In genomic region chr3:67572918-67573317, GRCm38 (mm10) we compare ENCODE assay signal across 9 mouse cellular contexts. TPM values are rescaled to one million over a fixed set of nuclear protein-coding genes. Genes with fewer than 3 reads are reported as not detected.
DNase-seq lines count a peak whose midpoint lies in the region; ATAC-seq and TF ChIP-seq lines count a peak whose summit lies in the region.
"Had no signal": no experiment of that assay in that cellular context is flagged by ENCODE, and none has a peak within 500 bp of the region (broad histone marks: within the 10 kb centered on the region; RNA-seq: fewer than 3 reads in every experiment).

No protein-coding gene starts in this region.

- H3K9me3 ChIP-seq in hindbrain, embryonic 10.5 days = no peaks in the 10 kb centered on the region
- H3K9me3 ChIP-seq: limb, embryonic 15.5 days had no signal

- DNase-seq in heart, adult 11 months = peak; percentile 88
- DNase-seq in heart, adult 8-10 months (ENCODE audit: low spot score) = no peak
- DNase-seq in cerebellum, postnatal 36 days = peak; percentile 7 to 19
- DNase-seq in hindbrain, embryonic 10.5 days (ENCODE audit: low spot score) = peak; percentile 18
- DNase-seq in liver, adult 2 months (ENCODE audit: extremely low read depth, low read depth, low spot score) = peak; percentile 39
- peak; percentile 27 for DNase-seq in neural tube, embryonic 10.5 days (ENCODE audit: extremely low spot score, low spot score)
- DNase-seq in urinary bladder, postnatal 36 days (ENCODE audit: low spot score in 2 of 2) = no peak

- ATAC-seq in CD4-positive, CD25-positive, alpha-beta regulatory T cell, adult 4 months = peak; percentile 72

- no peak overlapping the region for H3K4me3 ChIP-seq in hindbrain, embryonic 10.5 days
- H3K4me3 ChIP-seq in liver, adult 2 months (ENCODE audit: insufficient read depth, low read depth, low read length) = no peak overlapping the region
- H3K4me3 ChIP-seq: limb, embryonic 15.5 days had no signal

- H3K79me2 ChIP-seq in liver, adult 2 months (ENCODE audit: control insufficient read depth, insufficient read depth, low read length) = no peaks in the 10 kb centered on the region

- no peak for TF ChIP-seq POLR2A in liver, adult 2 months (IDR thresholded peaks at IDR 0.05; ENCODE audit: extremely low read depth, insufficient read depth, low read length)

- no peaks in the 10 kb centered on the region for H3K36me3 ChIP-seq in hindbrain, embryonic 10.5 days
- H3K36me3 ChIP-seq in liver, adult 2 months (ENCODE audit: control insufficient read depth, insufficient read depth, low read length) = no peaks in the 10 kb centered on the region
- H3K36me3 ChIP-seq: limb, embryonic 15.5 days had no signal

- WGBS in hindbrain, embryonic 10.5 days = 61% methylated on average over 4 of the region's 4 CpGs
- WGBS in liver, adult 2 months = 65% methylated on average over 4 of the region's 4 CpGs

- H3K9ac ChIP-seq in liver, adult 2 months (ENCODE audit: low read depth, low read length) = no peak overlapping the region
- H3K9ac ChIP-seq: limb, embryonic 15.5 days had no signal

- no peaks in the 10 kb centered on the region for H3K4me1 ChIP-seq in hindbrain, embryonic 10.5 days (replicated peaks)
- no peaks in the 10 kb centered on the region for H3K4me1 ChIP-seq in liver, adult 2 months (ENCODE audit: control insufficient read depth, insufficient read depth, low read length)

- H3K27me3 ChIP-seq in hindbrain, embryonic 10.5 days (ENCODE audit: insufficient read depth, poor library complexity, severe bottlenecking) = peaks cover 14% of the 10 kb centered on the region; the same call in 1 of the 2 replicates
- no peaks in the 10 kb centered on the region; the same call in 1 of the 2 replicates for H3K27me3 ChIP-seq in liver, adult 2 months (ENCODE audit: control insufficient read depth, insufficient read depth, low read length)

- peak; percentile 71 for TF ChIP-seq CTCF in liver, adult 2 months (IDR thresholded peaks at IDR 0.05; ENCODE audit: low read depth, low read length)

- no peak overlapping the region for H3K27ac ChIP-seq in hindbrain, embryonic 10.5 days
- H3K27ac ChIP-seq in liver, adult 2 months (replicated peaks; ENCODE audit: insufficient read depth, low read depth, low read length) = no peak overlapping the region
- H3K27ac ChIP-seq: limb, embryonic 15.5 days had no signal

RNA-seq across cellular contexts. Expression of gene Mfsd1, which starts 9.6 kb away (rescaled TPM):
- 10 to 100 TPM; 21.8 to 30.5 (median 26.6) TPM for total RNA-seq in heart, adult 8-10 months (2022)
- polyA plus RNA-seq in CD4-positive, CD25-positive, alpha-beta regulatory T cell, adult 4 months (2017; shearing (Covaris generic)) = 10 to 100 TPM; 30.6 to 33.4 TPM
- polyA plus RNA-seq in hindbrain, embryonic 10.5 days (2016; fragmentation: Nextera tagmentation; extraction: Ambion mirVana) = 54.4 and 62.7 TPM in 2 replicates
- total RNA-seq in liver, adult 2 months (2014; rRNA removed) = 86.1 and 99.3 TPM in 2 replicates
- polyA plus RNA-seq in liver, adult 2 months (2012; rRNA removed) = 60.3 and 66.1 TPM in 2 replicates

RNA-seq across cellular contexts. Expression of gene Rarres1, which starts 57.6 kb away (rescaled TPM):
- 1 to 10 TPM in 2 of 4 experiments, under 1 TPM in 2; 0.46 to 1.4 (median 0.90) TPM for total RNA-seq in heart, adult 8-10 months (2022)
- polyA plus RNA-seq in CD4-positive, CD25-positive, alpha-beta regulatory T cell, adult 4 months (2017; shearing (Covaris generic)) = not detected
- 1.5 and 2.9 TPM in 2 replicates for polyA plus RNA-seq in hindbrain, embryonic 10.5 days (2016; fragmentation: Nextera tagmentation; extraction: Ambion mirVana)
- 22.8 and 62.7 TPM in 2 replicates for total RNA-seq in liver, adult 2 months (2014; rRNA removed)
- polyA plus RNA-seq in liver, adult 2 months (2012; rRNA removed) = 31.1 and 47.9 TPM in 2 replicates

Comparison
In these comparisons a context has a peak if more than half of its experiments do, and no peak if none do; other contexts are left out.
1. DNase-seq: peak in heart, adult 11 months (single experiment), cerebellum, postnatal 36 days (2 of 2), hindbrain, embryonic 10.5 days (single experiment), liver, adult 2 months (single experiment) and neural tube, embryonic 10.5 days (single experiment); none in heart, adult 8-10 months (single experiment) and urinary bladder, postnatal 36 days (0 of 2).